Mouse (Mus musculus) neural tube, embryonic 14.5 days (tissue): ENCODE measurements around the gene Lhpp. TPM values are rescaled to one million over a fixed set of nuclear protein-coding genes. Genes with fewer than 3 reads are reported as not detected.

Experiments used
- ATAC-seq: fragments of 200-750 bp; cut with Nextera tagmentation; 2 replicates; pipeline ENCODE4 v1.8.0; 2017; ENCODE audit warnings: low read depth, mild to moderate bottlenecking, moderate TSS enrichment, moderate library complexity
- H3K27ac ChIP-seq: fragments of 300-500 bp; sonication (generic); 2 replicates; pipeline ENCODE4 v1.5.1; 2014; ENCODE audit warnings: low read depth, mild to moderate bottlenecking, control low read depth, low read length, moderate library complexity, mixed read lengths
- H3K27me3 ChIP-seq: fragments of 300-500 bp; sonication (generic); 2 replicates; pipeline ENCODE4 v1.6.1; 2014; ENCODE audit warnings: low read length; ENCODE audit not compliant: control insufficient read depth, insufficient read depth
- H3K36me3 ChIP-seq: fragments of 300-500 bp; sonication (generic); 2 replicates; pipeline ENCODE4 v1.6.1; 2014; ENCODE audit warnings: low read length, mixed read lengths; ENCODE audit not compliant: control insufficient read depth, insufficient read depth
- H3K4me1 ChIP-seq: fragments of 300-500 bp; sonication (generic); 2 replicates; pipeline ENCODE4 v1.6.1; 2014; ENCODE audit warnings: low read length; ENCODE audit not compliant: control insufficient read depth, insufficient read depth
- H3K4me2 ChIP-seq: fragments of 300-500 bp; sonication (generic); 2 replicates; pipeline ENCODE4 v1.6.1; 2014; ENCODE audit warnings: mild to moderate bottlenecking, low read depth, low read length, control low read depth
- H3K4me3 ChIP-seq: fragments of 300-500 bp; sonication (generic); 2 replicates; pipeline ENCODE4 v1.5.1; 2014; ENCODE audit warnings: low read depth, low read length, control low read depth, mixed read lengths
- H3K9ac ChIP-seq: fragments of 300-500 bp; sonication (generic); replicated peaks from 2 replicates; pipeline ENCODE4 v1.6.1; 2014; ENCODE audit warnings: low read depth, mild to moderate bottlenecking, control low read depth, low read length, mixed read lengths
- H3K9me3 ChIP-seq: fragments of 300-500 bp; sonication (generic); 2 replicates; pipeline ENCODE4 v1.6.1; 2016; ENCODE audit warnings: low read length; ENCODE audit not compliant: control insufficient read depth
- WGBS: fragments of 180-500 bp; shearing (Covaris S2); extraction: QIAGEN DNeasy Blood & Tissue Kit; methylation state at CpG from one replicate; pipeline ENCODE4 v1.1.7; 2014; 5-methylcytosine and 5-hydroxymethylcytosine counted together
- polyA plus RNA-seq: library from polyadenylated mRNA; unstranded; fragments of >200 nt; fragmentation: Nextera tagmentation; extraction: Ambion mirVana; gene quantifications from 2 replicates; pipeline ENCODE4 v1.2.1, GENCODE M21; 2014

Lhpp gene
- polyA plus RNA-seq, 1 experiment from 2014 or later: 55.0 TPM

DNA sequence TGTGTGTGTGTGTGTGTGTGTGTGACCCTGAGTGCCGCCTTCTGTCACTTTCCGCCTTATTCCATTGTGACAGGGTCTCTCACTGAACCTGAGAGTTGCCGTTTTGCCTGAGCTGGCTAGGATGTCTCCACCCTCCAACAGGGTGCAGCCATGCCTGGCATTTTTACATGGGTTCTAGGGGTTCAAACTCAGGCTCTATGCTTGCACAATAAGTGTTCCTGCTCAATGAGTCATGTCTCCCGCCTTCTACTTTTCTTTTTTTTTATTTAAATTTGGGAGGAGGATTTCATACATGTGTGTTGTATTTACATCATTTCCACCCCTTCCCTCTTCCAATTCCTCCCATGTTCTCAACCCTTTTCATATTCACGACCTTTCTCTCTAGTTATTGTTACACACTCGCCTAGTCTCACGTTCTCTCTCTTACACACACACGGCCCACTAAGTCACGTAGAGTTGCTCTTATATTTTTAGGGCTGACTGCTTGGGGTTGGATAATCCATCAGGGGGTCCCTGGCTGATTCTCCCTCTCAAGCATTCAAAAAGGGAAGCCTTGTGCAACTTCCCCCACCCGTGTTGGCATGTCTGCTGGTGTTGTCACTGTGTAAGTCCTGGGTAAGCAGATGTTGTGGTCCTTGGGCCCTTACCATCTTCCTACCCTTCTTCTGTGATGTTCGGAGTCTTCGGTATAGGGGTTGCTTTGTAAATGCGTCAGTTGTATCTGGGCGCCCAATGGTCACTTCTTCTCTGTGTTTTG, 80.5 kb downstream of the Lhpp start:
- H3K9ac ChIP-seq: no peak overlapping the region
- no peaks in the 10 kb centered on the region for H3K9me3 ChIP-seq
- H3K4me2 ChIP-seq: no peak overlapping the region
- H3K27ac ChIP-seq: no peak overlapping the region
- 88% methylated on average over 14 of the region's 14 CpGs for WGBS
- H3K4me3 ChIP-seq: no peak overlapping the region
- no peaks in the 10 kb centered on the region for H3K36me3 ChIP-seq
- H3K27me3 ChIP-seq: no peaks in the 10 kb centered on the region
- H3K4me1 ChIP-seq: no peaks in the 10 kb centered on the region
- ATAC-seq: no peak

DNA sequence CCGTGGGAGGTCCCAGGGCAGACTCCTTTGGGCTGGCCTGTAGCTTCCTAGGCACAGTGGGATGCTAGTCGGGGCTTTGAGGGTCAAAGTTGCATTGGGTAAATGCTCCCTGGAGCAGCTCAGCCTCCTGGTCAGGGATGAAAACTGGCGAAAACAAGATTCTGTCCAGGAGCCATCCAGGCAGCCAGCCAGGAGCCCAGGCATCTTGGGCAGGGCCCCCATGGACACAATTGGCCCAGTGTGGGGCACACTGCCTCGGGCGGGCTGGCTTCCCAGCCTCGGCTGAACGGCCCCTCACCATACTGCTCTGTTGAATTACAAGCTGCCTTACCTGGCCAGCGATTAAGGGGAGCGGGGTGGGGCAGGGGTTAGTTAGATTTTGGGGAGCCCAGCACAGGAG, 82.3 kb downstream of the Lhpp start:
- Histone ChIP-seq H3K4me3 (no peak overlapping the region), H3K36me3 (no peaks in the 10 kb centered on the region), H3K4me1 (no peaks in the 10 kb centered on the region), H3K27me3 (no peaks in the 10 kb centered on the region), H3K9me3 (no peaks in the 10 kb centered on the region), H3K4me2 (no peak overlapping the region), H3K27ac (no peak overlapping the region), H3K9ac (no peak overlapping the region)
- WGBS: 77% methylated on average over 9 of the region's 9 CpGs
- no peak for ATAC-seq

GRCm38 (mm10) chr7:132693561-132693960, 83.1 kb downstream of the Lhpp start:
- no peak overlapping the region for H3K4me3 ChIP-seq
- H3K9me3 ChIP-seq: no peaks in the 10 kb centered on the region
- H3K27ac ChIP-seq: no peak overlapping the region
- WGBS: 96% methylated on average over 2 of the region's 2 CpGs
- no peak for ATAC-seq
- H3K9ac ChIP-seq: no peak overlapping the region
- H3K4me2 ChIP-seq: no peak overlapping the region
- H3K36me3 ChIP-seq: no peaks in the 10 kb centered on the region
- H3K4me1 ChIP-seq: no peaks in the 10 kb centered on the region
- H3K27me3 ChIP-seq: no peaks in the 10 kb centered on the region

- H3K4me2 ChIP-seq: no peak overlapping the region
- 80% methylated on average over 8 of the region's 8 CpGs for WGBS
- H3K9me3 ChIP-seq: no peaks in the 10 kb centered on the region
- H3K27ac ChIP-seq: no peak overlapping the region
- no peak for ATAC-seq
- no peaks in the 10 kb centered on the region for H3K27me3 ChIP-seq
- H3K36me3 ChIP-seq: no peaks in the 10 kb centered on the region
- H3K4me3 ChIP-seq: no peak overlapping the region
- no peak overlapping the region for H3K9ac ChIP-seq
- no peaks in the 10 kb centered on the region for H3K4me1 ChIP-seq
These were observed 86.9 kb downstream of the Lhpp start for GRCm38 (mm10) chr7:132697258-132697796.

GRCm38 (mm10) chr7:132698737-132699136, 88.3 kb downstream of the Lhpp start:
- Histone ChIP-seq H3K4me3 (no peak overlapping the region), H3K9me3 (no peaks in the 10 kb centered on the region)

DNA sequence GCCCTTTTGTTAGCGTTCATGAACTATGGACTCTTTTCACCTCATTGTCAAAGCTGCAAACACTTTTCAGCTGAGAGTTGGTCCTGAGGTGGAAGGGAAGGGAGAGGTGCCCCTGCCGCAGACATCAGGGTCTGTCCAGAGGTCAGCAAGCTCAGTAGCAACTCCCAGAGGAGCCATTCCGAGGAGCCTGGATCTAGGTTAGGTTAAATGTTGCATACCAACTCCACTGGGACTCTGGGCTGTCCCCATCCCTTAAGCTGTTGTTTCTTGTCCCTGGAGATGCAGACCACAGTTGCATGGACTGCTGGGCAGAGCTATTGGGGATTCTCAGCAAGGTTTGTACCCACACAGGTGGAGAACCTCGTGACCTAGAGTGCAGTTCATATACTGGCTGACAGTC, 88.7 kb downstream of the Lhpp start:
- Histone ChIP-seq H3K4me2 (no peak overlapping the region), H3K27me3 (no peaks in the 10 kb centered on the region), H3K4me1 (no peaks in the 10 kb centered on the region), H3K36me3 (no peaks in the 10 kb centered on the region), H3K27ac (no peak overlapping the region), H3K9me3 (no peaks in the 10 kb centered on the region), H3K4me3 (no peak overlapping the region), H3K9ac (no peak overlapping the region)
- WGBS: 76% methylated on average over 4 of the region's 4 CpGs
- no peak for ATAC-seq

More at GRCm38 (mm10) chr7:132698737-132699136, 88.3 kb downstream of the Lhpp start:
- no peaks in the 10 kb centered on the region for H3K36me3 ChIP-seq
- 86% methylated on average over 4 of the region's 4 CpGs for WGBS
- no peak overlapping the region for H3K27ac ChIP-seq
- no peak overlapping the region for H3K4me2 ChIP-seq
- H3K9ac ChIP-seq: no peak overlapping the region
- ATAC-seq: no peak
- no peaks in the 10 kb centered on the region for H3K27me3 ChIP-seq
- H3K4me1 ChIP-seq: no peaks in the 10 kb centered on the region

DNA sequence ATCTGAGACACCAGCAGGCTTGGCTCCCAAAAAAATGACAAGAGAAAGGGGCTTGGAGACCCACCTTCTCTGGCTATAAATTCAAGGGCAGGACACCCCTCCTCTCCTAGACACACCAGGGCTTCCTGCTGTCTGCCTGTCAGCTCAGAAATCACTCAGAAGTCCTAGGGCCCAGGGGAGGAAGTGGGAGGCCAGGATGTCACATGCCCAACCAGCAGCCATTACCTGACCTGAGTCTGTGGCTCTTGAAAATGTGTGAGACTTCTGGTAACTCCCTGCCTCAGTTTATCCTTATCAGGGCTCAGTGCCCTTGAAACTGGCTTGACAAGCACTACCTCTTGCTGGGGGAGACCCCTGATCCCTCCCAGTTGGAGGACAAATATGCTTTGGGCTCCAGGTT, 89.2 kb downstream of the Lhpp start:
- Histone ChIP-seq H3K9me3 (no peaks in the 10 kb centered on the region), H3K9ac (no peak overlapping the region), H3K4me2 (no peak overlapping the region), H3K27ac (no peak overlapping the region), H3K4me3 (no peak overlapping the region), H3K4me1 (no peaks in the 10 kb centered on the region), H3K27me3 (no peaks in the 10 kb centered on the region), H3K36me3 (no peaks in the 10 kb centered on the region)
- no peak for ATAC-seq

DNA sequence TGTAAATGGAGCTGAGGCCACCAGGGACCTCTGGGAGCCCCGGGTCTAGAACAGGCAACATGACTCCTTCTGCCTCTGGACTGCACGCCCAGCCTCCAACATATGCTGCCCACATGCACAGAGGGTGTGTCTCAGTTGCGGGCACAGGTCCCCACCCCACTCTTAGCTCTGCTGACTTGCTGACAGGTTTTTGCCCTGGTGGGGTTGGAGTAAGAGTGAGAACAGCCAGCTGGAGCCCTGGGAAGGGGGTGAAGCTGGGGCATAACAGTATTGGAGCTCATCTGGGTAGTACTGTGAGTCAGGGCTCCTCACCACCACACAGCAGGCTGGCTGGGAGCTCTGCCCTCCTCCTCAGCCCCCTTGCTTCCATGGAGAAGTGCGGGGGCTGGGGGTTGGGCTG, 89.7 kb downstream of the Lhpp start:
- no peak overlapping the region for H3K4me2 ChIP-seq
- no peak overlapping the region for H3K27ac ChIP-seq
- WGBS: 83% methylated on average over 4 of the region's 4 CpGs
- no peaks in the 10 kb centered on the region for H3K9me3 ChIP-seq
- no peaks in the 10 kb centered on the region for H3K36me3 ChIP-seq
- H3K27me3 ChIP-seq: no peaks in the 10 kb centered on the region
- ATAC-seq: no peak
- no peaks in the 10 kb centered on the region for H3K4me1 ChIP-seq
- H3K4me3 ChIP-seq: no peak overlapping the region
- H3K9ac ChIP-seq: no peak overlapping the region

GRCm38 (mm10) chr7:132701412-132701811, 91.0 kb downstream of the Lhpp start:
- H3K4me3 ChIP-seq: no peak overlapping the region
- no peak overlapping the region for H3K4me2 ChIP-seq
- WGBS: 88% methylated on average over 3 of the region's 3 CpGs
- no peaks in the 10 kb centered on the region for H3K36me3 ChIP-seq
- H3K27me3 ChIP-seq: no peaks in the 10 kb centered on the region
- H3K9me3 ChIP-seq: no peaks in the 10 kb centered on the region
- no peak overlapping the region for H3K9ac ChIP-seq
- ATAC-seq: no peak
- H3K27ac ChIP-seq: no peak overlapping the region
- no peaks in the 10 kb centered on the region for H3K4me1 ChIP-seq
